Mouse (Mus musculus): ENCODE measurements at regions not wholly inside any gene's neighbourhood (a gene's known extent, or its start where the extent isn't known, plus 50 kb on each side); places are given as distances from the start of the nearest gene placed in this dataset.

- no peak for DNase-seq
These were observed 55.9 kb upstream of the Fam19a1 start for GRCm38 (mm10) chr6:96057011-96057410.

GRCm38 (mm10) chr6:96057575-96058159 is 55.3 kb upstream of the Fam19a1 start:
- no peak for DNase-seq

- no peak for DNase-seq
These were observed 51.0 kb upstream of the Fam19a1 start for GRCm38 (mm10) chr6:96061979-96062378.

Measured in right cerebral cortex, adult 18-20 months (tissue).